Mouse (Mus musculus): ENCODE measurements around the gene Bcap29.

DNA sequence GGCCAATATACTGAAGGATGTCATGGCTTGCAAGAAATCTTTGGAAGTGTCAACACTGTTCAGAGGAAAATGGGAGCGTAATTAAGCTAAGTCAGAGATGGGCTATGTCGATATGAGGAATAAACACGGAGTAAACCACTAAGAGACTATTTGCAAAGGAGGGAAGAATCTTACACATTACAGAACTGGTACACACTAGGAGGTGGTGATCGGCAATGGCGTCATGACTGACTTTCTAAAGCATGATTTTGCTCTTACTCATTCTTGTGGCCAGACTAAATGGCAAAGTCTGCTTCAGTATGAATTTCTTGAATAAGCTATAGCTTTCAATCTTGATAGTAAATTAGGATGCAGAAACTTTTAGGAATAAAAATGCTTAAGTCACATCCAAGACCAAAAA, 19.2 kb upstream of the Bcap29 start:
- TF ChIP-seq CTCF (IDR thresholded peaks at IDR 0.05; ENCODE audit: control insufficient read depth, insufficient read depth, insufficient read length) = no peak
- no peak for TF ChIP-seq MYOG (IDR thresholded peaks at IDR 0.05; ENCODE audit: control insufficient read depth, extremely low read depth, insufficient read length)
- no peak for TF ChIP-seq MAX (IDR thresholded peaks at IDR 0.05)
- no peak for TF ChIP-seq MYOD1 (IDR thresholded peaks at IDR 0.05; ENCODE audit: control insufficient read depth, insufficient read length, low read depth)
- TF ChIP-seq CEBPB (IDR thresholded peaks at IDR 0.05; ENCODE audit: low read depth) = no peak
- TF ChIP-seq USF1 (IDR thresholded peaks at IDR 0.05; ENCODE audit: low read depth) = no peak
- TF ChIP-seq FOSL1 (IDR thresholded peaks at IDR 0.05; ENCODE audit: insufficient read depth, low read length, poor library complexity, severe bottlenecking) = no peak

All from C2C12 (cell line).